Mouse (Mus musculus) spleen, adult 2 months (tissue): Measurements from ENCODE around the gene Olfr58. TPM values are rescaled to one million over a fixed set of nuclear protein-coding genes. Genes with fewer than 3 reads are reported as not detected.
"Not testable (repeated sequence)": the region's sequence is repeated elsewhere in the genome, so short reads cannot be mapped to it uniquely, and the experiment has no call there.

ENCODE experiments used
- DNase-seq, 2 experiments: peaks; one replicate each; pipeline versions ENCODE4 v3.0.0 to v3.0.0-alpha.2; 2012 to 2021; ENCODE audit warnings: low spot score in 2 of 2, low read depth in 1 of 2
- H3K27ac ChIP-seq: fragments of 200-500 bp; 2 replicates; pipeline ENCODE4 v1.5.1; 2012; ENCODE audit warnings: low read length, inconsistent platforms; ENCODE audit not compliant: insufficient read depth
- H3K27me3 ChIP-seq: fragments of 200-500 bp; 2 replicates; pipeline ENCODE4 v1.6.1; 2012; ENCODE audit warnings: mild to moderate bottlenecking, moderate library complexity, low read length, inconsistent platforms; ENCODE audit not compliant: control insufficient read depth, insufficient read depth
- H3K36me3 ChIP-seq: fragments of 200-500 bp; 2 replicates; pipeline ENCODE4 v1.6.1; 2012; ENCODE audit warnings: mild to moderate bottlenecking, low read length, inconsistent platforms; ENCODE audit not compliant: control insufficient read depth, insufficient read depth
- H3K4me1 ChIP-seq: fragments of 200-500 bp; 2 replicates; pipeline ENCODE4 v1.6.1; 2011; ENCODE audit warnings: inconsistent platforms; ENCODE audit not compliant: control insufficient read depth, insufficient read depth, insufficient read length
- H3K4me3 ChIP-seq: fragments of 200-500 bp; 2 replicates; pipeline ENCODE4 v1.5.1; 2011; ENCODE audit warnings: mild to moderate bottlenecking, inconsistent platforms; ENCODE audit not compliant: insufficient read depth, insufficient read length; ENCODE audit errors: extremely low read depth
- CTCF ChIP-seq: fragments of 200-500 bp; IDR thresholded peaks from 2 replicates; pipeline ENCODE4 v1.5.1; 2011; ENCODE audit warnings: mild to moderate bottlenecking, inconsistent platforms; ENCODE audit not compliant: insufficient read depth, insufficient read length, insufficient replicate concordance; ENCODE audit errors: extremely low read depth
- POLR2A ChIP-seq: fragments of 200-500 bp; IDR thresholded peaks from 2 replicates; pipeline ENCODE4 v1.6.1; 2011; ENCODE audit warnings: low read depth, low read length, inconsistent platforms
- WGBS: fragments of 180-500 bp; shearing (Covaris S2); methylation state at CpG from one replicate; pipeline ENCODE4 v1.1.7; 2018; 5-methylcytosine and 5-hydroxymethylcytosine counted together
- polyA plus RNA-seq: library from polyadenylated mRNA; depleted of rRNA; stranded (reverse); fragments of >200 nt; gene quantifications from 2 replicates; pipeline ENCODE4 v1.2.3, GENCODE M21; 2012; rRNA removed

The Olfr58 gene
- not detected in 2 replicates for polyA plus RNA-seq

DNA sequence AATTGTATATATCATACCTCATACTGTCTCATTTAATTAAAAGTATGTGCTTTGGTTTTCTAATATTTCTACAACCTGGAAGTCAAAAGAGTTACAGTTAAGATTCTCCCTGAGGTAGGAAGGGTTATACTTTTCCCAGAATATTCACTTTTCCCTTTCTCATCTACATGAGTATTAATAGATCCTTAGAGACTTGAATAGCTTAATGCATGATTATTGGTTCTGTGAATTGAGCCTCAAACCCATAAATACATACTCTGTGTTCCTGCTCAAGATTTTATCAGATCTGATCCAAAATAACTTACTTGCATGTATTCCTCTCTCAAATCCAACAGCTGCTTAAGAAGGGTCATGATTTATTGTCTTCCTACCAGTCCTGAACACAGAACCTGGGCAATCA lies at the start of gene Olfr58:
Gene Olfr58 (plus strand): TSS at position 301 of the 400 bp plus-strand sequence.
- H3K27me3 ChIP-seq = no peaks in the 10 kb centered on the region
- TF ChIP-seq CTCF (no peak), POLR2A (no peak)

DNA sequence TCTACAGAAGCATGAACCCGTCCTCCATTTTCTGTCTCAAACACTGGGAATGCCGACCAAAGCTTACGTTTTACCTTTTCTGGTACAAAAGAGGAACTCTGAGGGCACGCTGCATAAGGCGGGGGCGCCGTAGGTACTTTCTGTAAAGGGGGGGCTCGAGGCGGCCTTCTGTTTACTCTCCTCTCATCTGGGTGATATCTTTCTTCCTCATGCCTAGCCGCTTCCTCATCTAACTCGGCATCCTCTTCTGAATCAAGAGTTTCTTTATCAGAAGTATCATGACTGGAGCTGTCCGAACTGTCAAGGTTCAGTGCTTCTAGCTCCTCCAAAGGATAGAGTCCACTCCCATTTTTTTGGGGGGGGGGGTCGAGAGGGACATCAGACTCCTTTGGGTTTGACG lies 10.9 kb upstream of the Olfr58 start:
- DNase-seq = no peak
- no peak overlapping the region for H3K27ac ChIP-seq
- no peaks in the 10 kb centered on the region for H3K36me3 ChIP-seq
- no peaks in the 10 kb centered on the region for H3K27me3 ChIP-seq
- H3K4me1 ChIP-seq = no peaks in the 10 kb centered on the region
- 82% methylated on average over 14 of the region's 14 CpGs for WGBS
- H3K4me3 ChIP-seq = no peak overlapping the region
- no peak for TF ChIP-seq CTCF
- no peak for TF ChIP-seq POLR2A

More for the DNA sequence above, at the start of gene Olfr58:
- Histone ChIP-seq H3K4me3 (no peak within 1 kb of the TSS), H3K4me1 (no peaks in the 10 kb centered on the region), H3K36me3 (no peaks in the 10 kb centered on the region), H3K27ac (no peak within 1 kb of the TSS)
- DNase-seq = no peak

DNA sequence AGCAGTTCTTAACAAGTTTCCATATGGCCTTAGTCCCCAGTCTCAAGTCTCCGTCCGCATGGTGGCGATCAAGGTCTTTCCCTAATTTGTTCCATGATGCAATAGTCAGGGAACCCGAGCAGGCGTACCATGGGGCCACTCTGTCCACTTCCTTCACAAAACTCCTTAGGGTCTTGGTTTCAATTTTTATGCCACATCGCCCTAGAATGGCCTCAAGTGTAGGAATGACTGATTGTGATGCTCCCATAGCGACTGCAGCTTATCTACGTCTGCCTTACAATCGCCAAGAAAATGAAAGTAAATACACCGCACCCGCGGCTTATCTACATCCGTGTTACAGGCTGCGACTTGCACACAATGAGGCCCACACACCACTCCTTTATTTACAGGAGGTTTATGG lies 10.4 kb upstream of the Olfr58 start:
- H3K27ac ChIP-seq = no peak overlapping the region
- WGBS = 91% methylated on average over 14 of the region's 14 CpGs

DNA sequence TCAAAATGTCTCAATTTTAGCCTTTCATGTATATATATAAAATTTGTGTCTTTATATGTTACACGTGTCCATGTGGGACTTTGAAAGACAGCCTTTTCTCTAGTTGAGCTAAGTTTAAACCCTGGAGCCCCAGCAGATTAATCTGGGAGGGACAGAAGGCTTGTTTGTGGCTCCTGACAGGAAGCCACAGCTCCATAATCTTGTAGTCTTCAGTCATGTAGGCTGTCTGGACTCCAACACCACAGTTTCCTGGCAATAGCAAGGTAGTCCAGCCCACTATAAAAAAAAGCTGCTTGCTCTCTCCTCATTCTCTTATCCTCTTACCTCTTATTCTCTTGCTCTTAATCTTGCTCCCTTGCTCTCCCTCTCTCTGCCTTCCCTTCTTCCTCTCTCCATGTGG lies 22.9 kb downstream of the Olfr58 start:
- no peaks in the 10 kb centered on the region for H3K36me3 ChIP-seq
- 67% methylated on average over 1 of the region's 1 CpGs for WGBS
- H3K27ac ChIP-seq = no peak overlapping the region
- DNase-seq = no peak
- TF ChIP-seq POLR2A (no peak), CTCF (no peak)
- H3K27me3 ChIP-seq = no peaks in the 10 kb centered on the region
- H3K4me3 ChIP-seq = no peak overlapping the region
- no peaks in the 10 kb centered on the region for H3K4me1 ChIP-seq

More for the DNA sequence above, 10.4 kb upstream of the Olfr58 start:
- Histone ChIP-seq H3K4me3 (no peak overlapping the region), H3K27me3 (no peaks in the 10 kb centered on the region), H3K36me3 (no peaks in the 10 kb centered on the region), H3K4me1 (no peaks in the 10 kb centered on the region)
- no peak for TF ChIP-seq CTCF
- no peak for TF ChIP-seq POLR2A
- DNase-seq = no peak

DNA sequence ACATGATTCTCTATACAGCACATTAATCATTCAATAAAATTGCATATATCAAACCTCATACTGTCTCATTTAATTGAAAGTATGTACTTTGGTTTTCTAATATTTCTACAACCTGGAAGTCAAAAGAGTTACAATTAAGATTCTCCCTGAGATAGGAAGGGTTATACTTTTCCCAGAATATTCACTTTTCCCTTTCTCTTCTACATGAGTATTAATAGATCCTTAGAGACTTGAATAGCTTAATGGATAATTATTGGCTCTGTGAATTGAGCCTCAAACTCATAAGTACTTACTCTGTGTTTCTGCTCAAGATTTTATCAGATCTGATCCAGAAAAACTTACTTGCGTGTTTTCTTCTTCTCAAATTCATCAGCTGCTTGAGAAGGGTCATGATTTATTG lies 24.5 kb downstream of the Olfr58 start, which contains the start of gene Olfr859:
Gene Olfr859 (plus strand): TSS at position 301 of the 400 bp plus-strand sequence.
- not testable (repeated sequence) for H3K36me3 ChIP-seq, H3K4me1 ChIP-seq, DNase-seq, H3K27me3 ChIP-seq, H3K27ac ChIP-seq, H3K4me3 ChIP-seq
- WGBS = 66% methylated on average over 1 of the region's 1 CpGs

Other genes starting within 250 kb of the Olfr58 start
- gene Olfr853, start 239.2 kb upstream of the Olfr58 start, polyA plus RNA-seq = not detected in 2 replicates
- gene Olfr854, start 212.9 kb upstream of the Olfr58 start, polyA plus RNA-seq = not detected in 2 replicates
- not detected in 2 replicates for gene Olfr855, start 197.7 kb upstream of the Olfr58 start, polyA plus RNA-seq
- gene Zfp317, start 158.2 kb upstream of the Olfr58 start, polyA plus RNA-seq = 4.9 and 5.6 TPM in 2 replicates
- gene Olfr857, start 70.8 kb upstream of the Olfr58 start, polyA plus RNA-seq = not detected in 2 replicates
- not detected in 2 replicates for gene Olfr859, start 24.6 kb downstream of the Olfr58 start, polyA plus RNA-seq
- not detected in 2 replicates for gene Olfr860, start 69.5 kb downstream of the Olfr58 start, polyA plus RNA-seq
- gene Olfr862, start 107.7 kb downstream of the Olfr58 start, polyA plus RNA-seq = not detected in 2 replicates
- not detected in 2 replicates for gene Olfr77, start 136.6 kb downstream of the Olfr58 start, polyA plus RNA-seq
- gene Olfr866, start 247.8 kb downstream of the Olfr58 start, polyA plus RNA-seq = not detected in 2 replicates